Comparison of ENCODE assay signal across 8 mouse cellular contexts in genomic region chr11:120490291-120491046, GRCm38 (mm10). TPM values are rescaled to one million over a fixed set of nuclear protein-coding genes. Genes with fewer than 3 reads are reported as not detected.
DNase-seq lines count a peak whose midpoint lies in the region; ATAC-seq and TF ChIP-seq lines count a peak whose summit lies in the region.

No protein-coding gene starts in this region.

- H3K27ac ChIP-seq in liver, adult 2 months (replicated peaks; ENCODE audit: insufficient read depth, low read depth, low read length) = peak overlapping the region; percentile 93
- no peak overlapping the region for H3K27ac ChIP-seq in forebrain, embryonic 16.5 days (ENCODE audit: low read length)
- H3K27ac ChIP-seq in limb, embryonic 15.5 days = peak overlapping the region; percentile 85
- 0 out of 2 replicates have a peak overlapping the region, but pooled peaks have one; percentile 14 for H3K27ac ChIP-seq in olfactory bulb, adult 2 months (ENCODE audit: insufficient read depth, low read depth, low read length)

- peaks cover 24% of the 10 kb centered on the region; the same call in 1 of the 2 replicates for H3K36me3 ChIP-seq in liver, adult 2 months (ENCODE audit: control insufficient read depth, insufficient read depth, low read length)
- peaks cover 7% of the 10 kb centered on the region; the same call in 1 of the 2 replicates for H3K36me3 ChIP-seq in forebrain, embryonic 16.5 days (ENCODE audit: control insufficient read depth, insufficient read depth)
- peaks cover 42% of the 10 kb centered on the region for H3K36me3 ChIP-seq in limb, embryonic 15.5 days

- no peak overlapping the region for H3K4me3 ChIP-seq in liver, adult 2 months (ENCODE audit: insufficient read depth, low read depth, low read length)
- no peak overlapping the region for H3K4me3 ChIP-seq in forebrain, embryonic 16.5 days (replicated peaks; ENCODE audit: low read length)
- H3K4me3 ChIP-seq in limb, embryonic 15.5 days = no peak overlapping the region
- H3K4me3 ChIP-seq in olfactory bulb, adult 2 months (ENCODE audit: insufficient read depth, low read depth, low read length) = no peak overlapping the region

- H3K9me3 ChIP-seq in forebrain, embryonic 16.5 days (ENCODE audit: control insufficient read depth, low read length) = no peaks in the 10 kb centered on the region
- no peaks in the 10 kb centered on the region for H3K9me3 ChIP-seq in limb, embryonic 15.5 days

- H3K4me1 ChIP-seq in liver, adult 2 months (ENCODE audit: control insufficient read depth, insufficient read depth, low read length) = peaks cover 33% of the 10 kb centered on the region
- H3K4me1 ChIP-seq in forebrain, embryonic 16.5 days (replicated peaks; ENCODE audit: control insufficient read depth, insufficient read depth, low read length) = peaks cover 32% of the 10 kb centered on the region
- H3K4me1 ChIP-seq in limb, embryonic 15.5 days = peaks cover 43% of the 10 kb centered on the region
- H3K4me1 ChIP-seq in olfactory bulb, adult 2 months (ENCODE audit: control insufficient read depth, insufficient read depth, low read length) = peaks cover 23% of the 10 kb centered on the region

- TF ChIP-seq POLR2A in liver, adult 2 months (IDR thresholded peaks at IDR 0.05; ENCODE audit: extremely low read depth, insufficient read depth, low read length) = no peak
- no peak for TF ChIP-seq POLR2A in olfactory bulb, adult 2 months (IDR thresholded peaks at IDR 0.05; ENCODE audit: insufficient read depth, low read depth, low read length)

- H3K9ac ChIP-seq in liver, adult 2 months (ENCODE audit: low read depth, low read length) = peak overlapping the region; percentile 58
- no peak overlapping the region; the same call in 1 of the 2 replicates for H3K9ac ChIP-seq in forebrain, embryonic 16.5 days (replicated peaks; ENCODE audit: low read depth, low read length)
- H3K9ac ChIP-seq in limb, embryonic 15.5 days = no peak overlapping the region

- ATAC-seq in forebrain, embryonic 16.5 days = no peak
- ATAC-seq in limb, embryonic 15.5 days (ENCODE audit: insufficient number of reproducible peaks, low FRiP score, low TSS enrichment, low read depth) = no peak

- no peaks in the 10 kb centered on the region for H3K27me3 ChIP-seq in liver, adult 2 months (ENCODE audit: control insufficient read depth, insufficient read depth, low read length)
- H3K27me3 ChIP-seq in forebrain, embryonic 16.5 days (replicated peaks; ENCODE audit: control insufficient read depth, insufficient read depth, low read length) = no peaks in the 10 kb centered on the region
- no peaks in the 10 kb centered on the region for H3K27me3 ChIP-seq in limb, embryonic 15.5 days

- WGBS in liver, adult 2 months = 22% methylated on average over 4 of the region's 4 CpGs
- whole genome bisulfite sequencing in forebrain, embryonic 16.5 days = 22% methylated on average over 4 of the region's 4 CpGs
- 35% methylated on average over 4 of the region's 4 CpGs for WGBS in limb, embryonic 15.5 days
- WGBS in olfactory bulb, adult 2 months = 24% methylated on average over 4 of the region's 4 CpGs

- TF ChIP-seq CTCF in liver, adult 2 months (IDR thresholded peaks at IDR 0.05; ENCODE audit: low read depth, low read length) = no peak
- no peak for TF ChIP-seq CTCF in olfactory bulb, adult 2 months (IDR thresholded peaks at IDR 0.05; ENCODE audit: insufficient read depth, low read depth, low read length)

- peak overlapping the region; percentile 92 for H3K4me2 ChIP-seq in forebrain, embryonic 16.5 days (ENCODE audit: low read length)
- H3K4me2 ChIP-seq in limb, embryonic 15.5 days = peak overlapping the region; percentile 98; the same call in 1 of the 2 replicates

- H3K79me2 ChIP-seq in liver, adult 2 months (ENCODE audit: control insufficient read depth, insufficient read depth, low read length) = peaks cover 4% of the 10 kb centered on the region; the same call in 1 of the 2 replicates

- DNase-seq in liver, adult 2 months (ENCODE audit: extremely low read depth, low read depth, low spot score) = peak; percentile 87
- no peak for DNase-seq in liver
- no peak for DNase-seq in thymus, postnatal 10 days (ENCODE audit: low spot score in 2 of 2)
- DNase-seq in frontal cortex, postnatal 14 days (ENCODE audit: low spot score in 2 of 2) = no peak
- no peak for DNase-seq in ovary, postnatal 14 days (ENCODE audit: low spot score)

RNA-seq across cellular contexts. Expression of gene Slc25a10, which starts 1.2 kb away (rescaled TPM):
- 121 and 135 TPM in 2 replicates for total RNA-seq in liver, adult 2 months (2014; rRNA removed)
- polyA plus RNA-seq in liver, adult 2 months (2012; rRNA removed) = 445 and 478 TPM in 2 replicates
- polyA plus RNA-seq in forebrain, embryonic 16.5 days (2015; fragmentation: Nextera tagmentation; extraction: Ambion mirVana) = 26.5 and 29.5 TPM in 2 replicates
- polyA plus RNA-seq in limb, embryonic 15.5 days (2015; fragmentation: Nextera tagmentation; extraction: Ambion mirVana) = 36.7 and 36.9 TPM in 2 replicates
- polyA plus RNA-seq in olfactory bulb, adult 2 months (2012; ENCODE audit: insufficient read depth, insufficient read length, low replicate concordance, missing spikeins) = not detected in 2 replicates

RNA-seq across cellular contexts. Expression of gene Mrpl12, which starts 6.1 kb away (rescaled TPM):
- total RNA-seq in liver, adult 2 months (2014; rRNA removed) = 43.6 and 46.6 TPM in 2 replicates
- 221 and 232 TPM in 2 replicates for polyA plus RNA-seq in liver, adult 2 months (2012; rRNA removed)
- polyA plus RNA-seq in forebrain, embryonic 16.5 days (2015; fragmentation: Nextera tagmentation; extraction: Ambion mirVana) = 107 and 119 TPM in 2 replicates
- polyA plus RNA-seq in limb, embryonic 15.5 days (2015; fragmentation: Nextera tagmentation; extraction: Ambion mirVana) = 113 and 121 TPM in 2 replicates
- polyA plus RNA-seq in olfactory bulb, adult 2 months (2012; ENCODE audit: insufficient read depth, insufficient read length, low replicate concordance, missing spikeins) = not detected in 2 replicates

RNA-seq across cellular contexts. Expression of gene Arl16, which starts 23.1 kb away (rescaled TPM):
- 9.5 and 9.6 TPM in 2 replicates for total RNA-seq in liver, adult 2 months (2014; rRNA removed)
- 12.2 and 14.8 TPM in 2 replicates for polyA plus RNA-seq in liver, adult 2 months (2012; rRNA removed)
- 45.5 and 56.4 TPM in 2 replicates for polyA plus RNA-seq in forebrain, embryonic 16.5 days (2015; fragmentation: Nextera tagmentation; extraction: Ambion mirVana)
- polyA plus RNA-seq in limb, embryonic 15.5 days (2015; fragmentation: Nextera tagmentation; extraction: Ambion mirVana) = 50.5 and 53.8 TPM in 2 replicates
- not detected in 2 replicates for polyA plus RNA-seq in olfactory bulb, adult 2 months (2012; ENCODE audit: insufficient read depth, insufficient read length, low replicate concordance, missing spikeins)

RNA-seq across cellular contexts. Expression of gene Ccdc137, which starts 32.6 kb away (rescaled TPM):
- 4.6 and 5.7 TPM in 2 replicates for total RNA-seq in liver, adult 2 months (2014; rRNA removed)
- polyA plus RNA-seq in liver, adult 2 months (2012; rRNA removed) = 5.8 and 8.7 TPM in 2 replicates
- polyA plus RNA-seq in forebrain, embryonic 16.5 days (2015; fragmentation: Nextera tagmentation; extraction: Ambion mirVana) = 26.2 and 31.2 TPM in 2 replicates
- polyA plus RNA-seq in limb, embryonic 15.5 days (2015; fragmentation: Nextera tagmentation; extraction: Ambion mirVana) = 32.4 and 34.1 TPM in 2 replicates
- polyA plus RNA-seq in olfactory bulb, adult 2 months (2012; ENCODE audit: insufficient read depth, insufficient read length, low replicate concordance, missing spikeins) = not detected in 2 replicates

RNA-seq across cellular contexts. Expression of gene Oxld1, which starts 32.6 kb away (rescaled TPM):
- total RNA-seq in liver, adult 2 months (2014; rRNA removed) = 20.7 and 28.9 TPM in 2 replicates
- 29.2 and 32.6 TPM in 2 replicates for polyA plus RNA-seq in liver, adult 2 months (2012; rRNA removed)
- polyA plus RNA-seq in forebrain, embryonic 16.5 days (2015; fragmentation: Nextera tagmentation; extraction: Ambion mirVana) = 9.7 and 9.9 TPM in 2 replicates
- 13.1 and 14.4 TPM in 2 replicates for polyA plus RNA-seq in limb, embryonic 15.5 days (2015; fragmentation: Nextera tagmentation; extraction: Ambion mirVana)
- not detected in 2 replicates for polyA plus RNA-seq in olfactory bulb, adult 2 months (2012; ENCODE audit: insufficient read depth, insufficient read length, low replicate concordance, missing spikeins)

Comparison
In these comparisons a context has a peak if more than half of its experiments do, and no peak if none do; other contexts are left out.
1. RNA of gene Slc25a10, which starts 1.2 kb away (polyA plus RNA-seq): 445 to 478 TPM in liver, adult 2 months, 36.7 to 36.9 TPM in limb, embryonic 15.5 days and 26.5 to 29.5 TPM in forebrain, embryonic 16.5 days; not detected in olfactory bulb, adult 2 months; every median in the first group is over 10 times any median in the second.
2. RNA of gene Mrpl12, which starts 6.1 kb away (polyA plus RNA-seq): 221 to 232 TPM in liver, adult 2 months, 107 to 119 TPM in forebrain, embryonic 16.5 days and 113 to 121 TPM in limb, embryonic 15.5 days; not detected in olfactory bulb, adult 2 months; every median in the first group is over 100 times any median in the second.
3. RNA of gene Arl16, which starts 23.1 kb away (polyA plus RNA-seq): 45.5 to 56.4 TPM in forebrain, embryonic 16.5 days, 50.5 to 53.8 TPM in limb, embryonic 15.5 days and 12.2 to 14.8 TPM in liver, adult 2 months; not detected in olfactory bulb, adult 2 months; every median in the first group is over 10 times any median in the second.